Mouse (Mus musculus): ENCODE results near the gene Ptar1. TPM values are rescaled to one million over a fixed set of nuclear protein-coding genes. Genes with fewer than 3 reads are reported as not detected.

Ptar1 gene
- total and polyA plus RNA-seq, 3 experiments = 5.6 to 10.4 (median 7.1) TPM

DNA sequence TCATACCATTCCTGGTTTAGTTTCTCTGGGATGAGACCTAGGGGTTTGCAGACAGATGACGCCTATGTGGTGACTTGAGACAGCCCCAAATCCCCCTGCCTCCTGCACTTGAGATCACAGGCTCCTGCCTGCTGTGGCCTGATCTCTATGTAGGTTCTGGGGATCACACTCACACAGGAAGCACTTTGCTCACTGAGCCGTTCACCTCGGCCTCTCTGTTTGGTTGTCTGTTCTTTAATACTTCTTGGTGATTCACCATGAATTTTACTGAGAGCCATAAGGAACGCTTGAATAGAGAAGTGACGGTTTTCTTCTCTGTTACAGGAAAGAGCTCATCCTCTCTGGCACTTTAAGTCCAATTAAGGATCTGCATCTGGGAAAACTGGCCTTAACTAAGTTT, 18.2 kb downstream of the Ptar1 start:
- H3K4me2 ChIP-seq (ENCODE audit: insufficient read depth, low read depth, poor library complexity, severe bottlenecking) = no peak overlapping the region
- H3K4me1 ChIP-seq (ENCODE audit: control insufficient read depth in 1 of 2, insufficient read depth in 2 of 2) = peaks cover 0 to 5% of the 10 kb centered on the region in 2 experiments; a peak in 2 of 4 replicates
- H3K27me3 ChIP-seq (replicated peaks) = no peaks in the 10 kb centered on the region
- DNase-seq (ENCODE audit: extremely low read depth) = no peak
- H3K36me3 ChIP-seq (replicated peaks in 1 of 2; ENCODE audit: control insufficient read depth in 1 of 2, insufficient read depth in 1 of 2, low read length in 1 of 2) = peaks cover 30 to 79% of the 10 kb centered on the region in 2 experiments
- no peaks in the 10 kb centered on the region for H3K9me3 ChIP-seq (replicated peaks; ENCODE audit: low read length)
- no peak overlapping the region for H3K27ac ChIP-seq (ENCODE audit: insufficient read depth, low read depth)
- H3K79me2 ChIP-seq (replicated peaks; ENCODE audit: control insufficient read depth, extremely low read depth, insufficient read depth, poor library complexity, severe bottlenecking) = no peaks in the 10 kb centered on the region
- H3K4me3 ChIP-seq (replicated peaks in 1 of 3; ENCODE audit: low read depth in 2 of 3, low read length in 2 of 3, poor library complexity in 1 of 3) = no peak overlapping the region
- no peak for TF ChIP-seq ZKSCAN1 (IDR thresholded peaks at IDR 0.05; ENCODE audit: borderline replicate concordance, low read depth, low read length)
- no peak for TF ChIP-seq ELF1 (IDR thresholded peaks at IDR 0.05; ENCODE audit: low read depth, low read length)
- TF ChIP-seq PAX5 (IDR thresholded peaks at IDR 0.05; ENCODE audit: low read length) = no peak
- no peak for TF ChIP-seq GABPA (IDR thresholded peaks at IDR 0.05; ENCODE audit: insufficient replicate concordance, low read depth, low read length)
- no peak for TF ChIP-seq POLR2AphosphoS2 (IDR thresholded peaks at IDR 0.05; ENCODE audit: low read depth, low read length)
- TF ChIP-seq ZMIZ1 (IDR thresholded peaks at IDR 0.05; ENCODE audit: low read depth, low read length) = no peak
- TF ChIP-seq RAD21 (IDR thresholded peaks at IDR 0.05; ENCODE audit: low read depth, low read length) = no peak
- TF ChIP-seq ETS1 (conservative IDR thresholded peaks at IDR 0.05; ENCODE audit: low read depth, low read length) = no peak
- no peak for TF ChIP-seq ZNF384 (IDR thresholded peaks at IDR 0.05; ENCODE audit: low read depth, low read length)
- no peak for TF ChIP-seq EP300 (IDR thresholded peaks at IDR 0.05; ENCODE audit: low read length)
- no peak for TF ChIP-seq MAFK (IDR thresholded peaks at IDR 0.05; ENCODE audit: insufficient replicate concordance, low read length)
- no peak for TF ChIP-seq UBTF (IDR thresholded peaks at IDR 0.05; ENCODE audit: low read depth, low read length)
- dilution Hi-C loops (cut with MboI; ENCODE audit: extremely low pct_ligation_motif_present, extremely low pct_unique_long_range_greater_than_20kb, low sequenced_read_pairs) (no loop called here), in situ Hi-C loops (cut with MboI; ENCODE audit: low pct_ligation_motif_present, low pct_unique_long_range_greater_than_20kb, low sequenced_read_pairs) (no loop called here)
- H3K9ac ChIP-seq (ENCODE audit: insufficient read depth, low read depth) = no peak overlapping the region

DNA sequence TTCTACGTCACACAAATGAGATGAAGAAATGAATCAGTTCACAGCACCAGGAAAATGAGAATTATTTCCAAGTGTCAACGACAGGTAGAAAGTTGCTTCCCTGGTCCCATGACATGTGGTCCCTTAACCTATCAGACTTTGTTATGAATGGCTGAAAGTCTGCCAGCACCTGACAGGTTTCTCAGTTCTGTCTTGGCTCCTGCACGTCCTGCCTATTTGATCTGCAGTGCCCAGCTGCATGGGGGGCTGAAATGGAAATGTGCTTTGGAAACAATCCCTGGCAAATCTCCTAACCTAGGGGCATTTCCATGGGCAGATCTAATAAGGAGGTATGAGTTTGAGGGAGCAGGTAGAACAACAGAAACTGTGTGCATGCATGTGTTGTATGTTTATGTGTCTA, 59.3 kb downstream of the Ptar1 start:
- dilution Hi-C loops (cut with MboI; ENCODE audit: extremely low pct_ligation_motif_present, extremely low pct_unique_long_range_greater_than_20kb, low sequenced_read_pairs) = no loop called here
- in situ Hi-C loops (cut with MboI; ENCODE audit: low pct_ligation_motif_present, low pct_unique_long_range_greater_than_20kb, low sequenced_read_pairs) = no loop called here
- H3K27ac ChIP-seq (ENCODE audit: insufficient read depth, low read depth) = no peak overlapping the region
- DNase-seq (ENCODE audit: extremely low read depth) = no peak
- no peaks in the 10 kb centered on the region for H3K36me3 ChIP-seq (replicated peaks in 1 of 2; ENCODE audit: control insufficient read depth in 1 of 2, insufficient read depth in 1 of 2, low read length in 1 of 2)
- H3K27me3 ChIP-seq (replicated peaks) = no peaks in the 10 kb centered on the region
- H3K4me2 ChIP-seq (ENCODE audit: insufficient read depth, low read depth, poor library complexity, severe bottlenecking) = no peak overlapping the region
- H3K9me3 ChIP-seq (replicated peaks; ENCODE audit: low read length) = no peaks in the 10 kb centered on the region
- no peaks in the 10 kb centered on the region for H3K4me1 ChIP-seq (ENCODE audit: control insufficient read depth in 1 of 2, insufficient read depth in 2 of 2)
- H3K4me3 ChIP-seq (replicated peaks in 1 of 3; ENCODE audit: low read depth in 2 of 3, low read length in 2 of 3, poor library complexity in 1 of 3) = no peak overlapping the region
- TF ChIP-seq JUN (IDR thresholded peaks at IDR 0.05; ENCODE audit: insufficient read depth, low read depth, low read length) = no peak
- no peak overlapping the region for H3K9ac ChIP-seq (ENCODE audit: insufficient read depth, low read depth)
- no peaks in the 10 kb centered on the region for H3K79me2 ChIP-seq (replicated peaks; ENCODE audit: control insufficient read depth, extremely low read depth, insufficient read depth, poor library complexity, severe bottlenecking)

DNA sequence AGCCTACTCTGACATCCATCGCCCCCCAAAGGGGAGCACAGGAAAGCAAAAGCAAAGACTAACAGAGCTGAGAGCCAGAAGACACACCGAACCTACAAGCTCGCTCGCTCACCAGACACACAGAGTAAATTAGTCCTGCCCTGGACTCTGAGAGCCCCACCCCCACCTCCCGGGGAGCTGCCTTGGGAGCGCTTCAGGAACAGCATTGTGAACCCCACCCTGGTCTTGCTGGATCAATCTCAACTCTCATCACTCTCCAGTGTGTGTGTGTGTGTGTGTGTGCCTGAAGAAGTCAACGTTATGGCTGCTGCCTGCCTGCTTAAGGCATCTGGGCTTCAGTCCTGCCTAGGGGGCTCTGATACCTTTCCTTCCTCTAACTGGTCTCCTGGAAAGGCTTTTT, 69.8 kb downstream of the Ptar1 start:
- peaks cover 0 to 10% of the 10 kb centered on the region in 2 experiments; a peak in 2 of 4 replicates for H3K4me1 ChIP-seq (ENCODE audit: control insufficient read depth in 1 of 2, insufficient read depth in 2 of 2)
- H3K27ac ChIP-seq (ENCODE audit: insufficient read depth, low read depth) = no peak overlapping the region
- no peak overlapping the region for H3K9ac ChIP-seq (ENCODE audit: insufficient read depth, low read depth)
- no peak overlapping the region; the same call in 1 of the 2 replicates for H3K4me2 ChIP-seq (ENCODE audit: insufficient read depth, low read depth, poor library complexity, severe bottlenecking)
- DNase-seq (ENCODE audit: extremely low read depth) = no peak
- dilution Hi-C loops (cut with MboI; ENCODE audit: extremely low pct_ligation_motif_present, extremely low pct_unique_long_range_greater_than_20kb, low sequenced_read_pairs) (no loop called here), in situ Hi-C loops (cut with MboI; ENCODE audit: low pct_ligation_motif_present, low pct_unique_long_range_greater_than_20kb, low sequenced_read_pairs) (no loop called here)
- H3K27me3 ChIP-seq (replicated peaks) = no peaks in the 10 kb centered on the region
- H3K79me2 ChIP-seq (replicated peaks; ENCODE audit: control insufficient read depth, extremely low read depth, insufficient read depth, poor library complexity, severe bottlenecking) = no peaks in the 10 kb centered on the region
- no peak for TF ChIP-seq ZNF384 (IDR thresholded peaks at IDR 0.05; ENCODE audit: low read depth, low read length)
- TF ChIP-seq EP300 (IDR thresholded peaks at IDR 0.05; ENCODE audit: low read length) = no peak
- TF ChIP-seq MYC (IDR thresholded peaks at IDR 0.05; ENCODE audit: low read depth, low read length) = no peak
- no peak for TF ChIP-seq SMC3 (IDR thresholded peaks at IDR 0.05; ENCODE audit: low read depth, low read length)
- TF ChIP-seq TCF12 (IDR thresholded peaks at IDR 0.05; ENCODE audit: low read depth, low read length) = no peak
- no peak for TF ChIP-seq RAD21 (IDR thresholded peaks at IDR 0.05; ENCODE audit: low read depth, low read length)
- no peak for TF ChIP-seq NELFE (IDR thresholded peaks at IDR 0.05; ENCODE audit: low read depth, low read length)
- no peak for TF ChIP-seq CTCF (conservative IDR thresholded peaks at IDR 0.05 in 1 of 2, IDR thresholded peaks at IDR 0.05 in 1 of 2; ENCODE audit: low read depth in 2 of 2, low read length in 2 of 2)
- TF ChIP-seq UBTF (IDR thresholded peaks at IDR 0.05; ENCODE audit: low read depth, low read length) = no peak
- TF ChIP-seq MAZ (IDR thresholded peaks at IDR 0.05; ENCODE audit: low read depth, low read length) = no peak
- no peak for TF ChIP-seq TBP (conservative IDR thresholded peaks at IDR 0.05; ENCODE audit: low read depth, low read length)
- TF ChIP-seq GABPA (IDR thresholded peaks at IDR 0.05; ENCODE audit: insufficient replicate concordance, low read depth, low read length) = no peak
- no peak for TF ChIP-seq ZMIZ1 (IDR thresholded peaks at IDR 0.05; ENCODE audit: low read depth, low read length)
- TF ChIP-seq ZKSCAN1 (IDR thresholded peaks at IDR 0.05; ENCODE audit: borderline replicate concordance, low read depth, low read length) = no peak
- TF ChIP-seq E2F4 (IDR thresholded peaks at IDR 0.05; ENCODE audit: insufficient replicate concordance, low read depth, low read length) = no peak
- no peak for TF ChIP-seq JUND (conservative IDR thresholded peaks at IDR 0.05; ENCODE audit: low read depth, low read length)
- H3K4me3 ChIP-seq (replicated peaks in 1 of 3; ENCODE audit: low read depth in 2 of 3, low read length in 2 of 3, poor library complexity in 1 of 3) = no peak overlapping the region
- H3K36me3 ChIP-seq (replicated peaks in 1 of 2; ENCODE audit: control insufficient read depth in 1 of 2, insufficient read depth in 1 of 2, low read length in 1 of 2) = no peaks in the 10 kb centered on the region
- H3K9me3 ChIP-seq (replicated peaks; ENCODE audit: low read length) = peaks cover 2% of the 10 kb centered on the region

All from CH12.LX (cell line).